Mouse (Mus musculus) heart, adult 2 months (tissue): Measurements from ENCODE around the gene Fmn2.

Source experiments
- CTCF ChIP-seq: fragments of 200-600 bp; IDR thresholded peaks from 2 replicates; pipeline ENCODE4 v1.8.1; 2022; ENCODE audit warnings: antibody characterized with exemption, mild to moderate bottlenecking, moderate library complexity
- POLR2A ChIP-seq: fragments of 200-500 bp; IDR thresholded peaks from 2 replicates; pipeline ENCODE4 v1.6.1; 2011; ENCODE audit warnings: mild to moderate bottlenecking, low read depth, low read length, control low read depth; ENCODE audit not compliant: insufficient read depth

DNA sequence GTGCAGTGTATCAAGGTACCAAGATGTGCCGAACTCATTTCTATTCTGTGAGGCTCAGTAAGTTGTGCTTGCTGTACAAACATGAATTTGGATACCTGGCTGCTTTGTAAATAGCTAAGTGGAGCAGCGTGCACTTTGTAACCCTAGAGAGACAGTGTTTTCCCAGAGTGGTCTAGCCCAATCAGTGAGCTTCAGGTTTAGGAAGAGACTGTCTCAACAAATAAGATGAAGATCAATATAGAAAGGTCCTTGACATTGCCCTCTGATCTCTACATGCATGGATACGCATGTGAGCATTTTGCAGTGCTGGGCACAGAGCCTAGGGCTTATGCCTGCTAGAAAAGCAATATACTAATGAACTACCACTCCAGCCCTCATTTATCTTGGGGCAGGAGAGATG lies 67.0 kb downstream of the Fmn2 start:
- no peak for TF ChIP-seq CTCF
- TF ChIP-seq POLR2A, result no peak
